Mouse (Mus musculus) hindbrain, embryonic 14.5 days (tissue): ENCODE results near the gene Mex3a. TPM values are rescaled to one million over a fixed set of nuclear protein-coding genes. Genes with fewer than 3 reads are reported as not detected.

Source experiments
- ATAC-seq: fragments of 200-750 bp; cut with Nextera tagmentation; 2 replicates; pipeline ENCODE4 v1.8.0; 2017; ENCODE audit warnings: moderate number of reproducible peaks, mild to moderate bottlenecking, moderate TSS enrichment, moderate library complexity; ENCODE audit not compliant: low FRiP score
- DNase-seq: peaks from one replicate; pipeline ENCODE4 v3.0.0-alpha.2; 2015; ENCODE audit warnings: low spot score
- H3K27ac ChIP-seq: fragments of 300-500 bp; sonication (generic); 2 replicates; pipeline ENCODE4 v1.5.1; 2014; ENCODE audit warnings: mild to moderate bottlenecking, moderate library complexity
- H3K27me3 ChIP-seq: fragments of 300-500 bp; sonication (generic); 2 replicates; pipeline ENCODE4 v1.6.1; 2014; ENCODE audit warnings: mild to moderate bottlenecking, low read length, mixed read lengths; ENCODE audit not compliant: control insufficient read depth, insufficient read depth
- H3K36me3 ChIP-seq: fragments of 300-500 bp; sonication (generic); replicated peaks from 2 replicates; pipeline ENCODE4 v1.6.1; 2014; ENCODE audit not compliant: control insufficient read depth, insufficient read depth
- H3K4me1 ChIP-seq: fragments of 300-500 bp; sonication (generic); replicated peaks from 2 replicates; pipeline ENCODE4 v1.6.1; 2014; ENCODE audit warnings: antibody characterized with exemption, low read length, mixed read lengths; ENCODE audit not compliant: control insufficient read depth, insufficient read depth
- H3K4me2 ChIP-seq: fragments of 300-500 bp; sonication (generic); replicated peaks from 2 replicates; pipeline ENCODE4 v1.6.1; 2014; ENCODE audit warnings: mild to moderate bottlenecking, moderate library complexity
- H3K4me3 ChIP-seq: fragments of 300-500 bp; sonication (generic); replicated peaks from 2 replicates; pipeline ENCODE4 v1.5.1; 2014; ENCODE audit warnings: mild to moderate bottlenecking, low read length
- H3K9ac ChIP-seq: fragments of 300-500 bp; sonication (generic); 2 replicates; pipeline ENCODE4 v1.6.1; 2014
- H3K9me3 ChIP-seq: fragments of 300-500 bp; sonication (generic); 2 replicates; pipeline ENCODE4 v1.6.1; 2016; ENCODE audit warnings: low read length; ENCODE audit not compliant: control insufficient read depth
- WGBS: fragments of 180-500 bp; shearing (Covaris S2); extraction: QIAGEN DNeasy Blood & Tissue Kit; methylation state at CpG from one replicate; pipeline ENCODE4 v1.1.7; 2014; 5-methylcytosine and 5-hydroxymethylcytosine counted together
- polyA plus RNA-seq: library from polyadenylated mRNA; unstranded; fragments of >200 nt; fragmentation: Nextera tagmentation; extraction: Ambion mirVana; gene quantifications from 2 replicates; pipeline ENCODE4 v1.2.1, GENCODE M21; 2014

Mex3a gene
- polyA plus RNA-seq, 1 experiment from 2014 or later, result 31.0 TPM

DNA sequence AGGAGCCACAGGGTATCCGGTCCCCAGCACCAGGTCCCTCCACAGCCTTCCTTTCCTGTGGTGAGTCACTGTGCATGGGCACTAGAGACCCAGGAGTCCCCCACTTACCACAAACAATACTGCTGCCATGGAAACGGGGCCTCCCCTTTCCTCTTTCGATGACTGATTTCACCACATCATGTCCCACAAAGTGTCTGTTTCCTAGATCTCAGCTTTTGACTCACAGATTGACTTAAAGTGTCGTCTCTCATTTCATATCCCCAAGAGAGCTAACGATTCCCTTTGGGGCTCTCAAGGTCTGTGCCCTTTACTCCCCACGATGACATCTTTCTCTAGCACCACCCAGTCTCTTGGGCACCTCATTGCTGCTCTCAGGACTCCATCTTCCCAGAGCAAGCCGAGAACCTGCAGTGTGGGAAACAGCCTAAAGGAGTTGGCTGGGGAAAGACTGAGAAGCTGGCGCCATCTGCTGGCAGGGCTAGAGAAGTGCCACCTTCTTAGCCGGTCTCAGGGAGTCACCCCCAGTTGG is 10.3 kb upstream of the Mex3a start:
- Histone ChIP-seq H3K4me2 (no peak overlapping the region), H3K9me3 (no peaks in the 10 kb centered on the region), H3K9ac (no peak overlapping the region), H3K36me3 (peaks cover 13% of the 10 kb centered on the region; the same call in 1 of the 2 replicates), H3K27me3 (no peaks in the 10 kb centered on the region), H3K4me1 (peaks cover under 1% of the 10 kb centered on the region; the same call in 1 of the 2 replicates), H3K27ac (no peak overlapping the region), H3K4me3 (no peak overlapping the region)
- ATAC-seq (no peak), DNase-seq (peak; percentile 72)
- WGBS, result 36% methylated on average over 9 of the region's 9 CpGs

DNA sequence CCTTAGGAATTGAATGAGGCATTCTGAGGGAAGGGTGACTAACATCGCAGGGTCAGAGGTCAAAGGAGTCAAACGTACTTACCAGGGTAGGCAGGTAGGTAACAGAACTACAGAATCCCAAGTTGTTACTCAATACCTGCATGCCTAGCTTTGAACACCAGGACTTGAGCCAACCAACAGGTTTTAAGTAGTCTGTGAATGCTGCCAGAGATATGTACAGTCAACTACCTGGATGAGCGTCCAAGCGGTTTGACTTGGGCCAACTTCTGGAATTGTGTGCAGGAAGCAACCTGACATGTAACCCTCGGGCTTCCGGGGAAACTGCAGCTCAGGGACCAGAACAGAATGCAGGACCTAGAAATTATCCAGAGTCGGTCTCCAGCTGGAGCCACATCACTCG is 9.2 kb upstream of the Mex3a start:
- DNase-seq (no peak), ATAC-seq (no peak)
- H3K27ac ChIP-seq, result no peak overlapping the region
- H3K4me3 ChIP-seq, result no peak overlapping the region
- H3K9ac ChIP-seq, result no peak overlapping the region
- no peaks in the 10 kb centered on the region for H3K27me3 ChIP-seq
- peaks cover 13% of the 10 kb centered on the region; the same call in 1 of the 2 replicates for H3K36me3 ChIP-seq
- H3K9me3 ChIP-seq, result no peaks in the 10 kb centered on the region
- peaks cover 12% of the 10 kb centered on the region for H3K4me1 ChIP-seq
- H3K4me2 ChIP-seq, result no peak overlapping the region
- 91% methylated on average over 8 of the region's 8 CpGs for WGBS

DNA sequence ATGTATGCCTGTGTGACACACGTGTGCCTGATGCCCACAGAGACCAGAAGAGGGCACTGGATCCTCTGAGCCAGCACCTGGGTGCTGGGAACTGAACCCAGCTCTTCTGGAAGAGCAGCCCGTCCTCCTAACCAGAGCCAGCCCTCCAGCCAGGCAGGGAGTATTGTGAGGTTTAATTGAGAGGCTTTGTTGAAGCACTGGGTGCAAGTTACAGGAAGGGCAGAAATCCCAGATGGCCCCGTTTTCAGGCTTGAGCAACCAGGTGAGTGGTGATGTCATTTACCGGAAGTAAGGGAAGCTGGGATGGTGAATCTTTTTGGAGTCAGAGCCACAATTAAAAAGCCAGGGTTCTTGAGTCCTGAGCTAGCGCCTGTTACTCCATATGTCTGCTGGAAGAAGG is 7.2 kb upstream of the Mex3a start:
- DNase-seq (no peak), ATAC-seq (no peak)
- WGBS, result 86% methylated on average over 5 of the region's 5 CpGs
- H3K4me2 ChIP-seq, result no peak overlapping the region
- H3K36me3 ChIP-seq, result peaks cover 13% of the 10 kb centered on the region; the same call in 1 of the 2 replicates
- H3K4me3 ChIP-seq, result no peak overlapping the region
- no peak overlapping the region for H3K9ac ChIP-seq
- H3K27me3 ChIP-seq, result no peaks in the 10 kb centered on the region
- no peaks in the 10 kb centered on the region for H3K9me3 ChIP-seq
- no peak overlapping the region for H3K27ac ChIP-seq
- H3K4me1 ChIP-seq, result peaks cover 32% of the 10 kb centered on the region

DNA sequence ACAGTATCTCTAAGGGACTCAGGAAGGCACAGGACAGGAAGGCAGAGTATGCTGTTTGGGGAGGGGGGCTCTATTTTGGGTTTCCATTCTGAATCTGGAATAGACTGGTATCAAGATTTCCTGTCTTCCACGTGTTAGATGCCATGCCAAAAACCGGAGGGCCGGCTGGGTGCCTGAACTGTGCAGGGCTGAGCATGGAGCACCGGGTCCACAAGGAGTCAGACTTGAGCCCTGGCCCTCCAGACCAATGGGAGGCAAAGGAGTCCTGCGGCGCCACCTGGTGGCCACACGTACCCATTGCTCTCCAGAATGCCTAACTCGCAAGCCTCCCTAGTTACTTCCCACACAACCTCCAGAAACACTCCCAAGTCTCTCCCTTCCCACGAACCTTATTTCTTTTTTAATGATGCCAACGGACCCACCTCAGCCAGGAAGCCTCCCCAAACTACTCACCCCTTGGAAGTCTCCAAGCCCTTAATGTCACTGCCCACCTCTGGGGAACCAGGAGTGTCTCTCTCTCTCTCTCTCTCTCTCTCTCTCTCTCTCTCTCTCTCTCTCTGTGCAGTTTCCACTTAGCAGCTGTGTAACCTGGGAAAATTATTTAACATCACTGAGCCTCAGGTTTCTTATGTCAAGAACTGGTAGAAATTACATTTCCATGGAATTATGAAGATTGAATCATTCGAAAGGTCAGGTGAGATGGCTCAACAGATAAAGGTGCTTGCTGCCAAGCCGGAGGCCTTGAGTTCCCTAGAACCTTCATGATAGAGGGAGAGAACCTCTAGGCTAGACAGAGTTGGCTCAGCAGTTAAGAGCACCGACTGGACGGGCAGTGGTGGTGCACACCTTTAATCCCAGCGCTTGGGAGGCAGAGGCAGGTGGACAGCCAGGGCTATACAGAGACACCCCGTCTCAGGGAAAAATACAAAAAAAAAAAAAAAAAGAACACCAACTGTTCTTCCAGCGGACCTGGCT is 5.8 kb upstream of the Mex3a start:
- 0 out of 2 replicates have a peak overlapping the region, but pooled peaks have one; percentile 12 for H3K9ac ChIP-seq
- H3K4me1 ChIP-seq, result peaks cover 40% of the 10 kb centered on the region
- peak; percentile 90 for DNase-seq
- no peak overlapping the region for H3K4me3 ChIP-seq
- H3K27ac ChIP-seq, result no peak overlapping the region
- peak; percentile 75 for ATAC-seq
- no peaks in the 10 kb centered on the region for H3K9me3 ChIP-seq
- H3K36me3 ChIP-seq, result peaks cover 13% of the 10 kb centered on the region; the same call in 1 of the 2 replicates
- H3K4me2 ChIP-seq, result peak overlapping the region; percentile 40
- H3K27me3 ChIP-seq, result no peaks in the 10 kb centered on the region
- WGBS, result 32% methylated on average over 17 of the region's 17 CpGs

DNA sequence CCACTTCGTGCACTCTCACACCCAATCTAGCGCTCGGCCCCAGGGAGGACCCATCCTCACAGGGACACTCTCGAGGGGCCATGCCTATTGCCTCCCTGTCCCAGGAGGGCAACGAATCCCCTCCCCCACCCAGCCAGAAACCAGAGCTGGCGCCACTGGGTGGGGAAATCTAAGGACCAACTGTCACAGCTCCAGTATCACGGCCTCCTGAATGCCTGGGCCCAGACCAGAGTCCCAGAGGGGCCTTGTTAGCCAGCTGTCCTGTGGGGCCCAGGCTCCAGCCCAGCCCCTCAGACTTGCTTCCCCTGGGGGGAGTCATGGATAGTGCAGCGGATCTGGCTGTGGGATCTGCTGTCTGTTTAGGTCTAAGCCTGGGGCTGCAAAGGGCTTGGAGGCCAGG is 4.6 kb upstream of the Mex3a start:
- H3K9ac ChIP-seq, result peak overlapping the region; percentile 52
- 25% methylated on average over 8 of the region's 8 CpGs for WGBS
- ATAC-seq (no peak), DNase-seq (no peak)
- H3K36me3 ChIP-seq, result peaks cover 13% of the 10 kb centered on the region; the same call in 1 of the 2 replicates
- no peaks in the 10 kb centered on the region for H3K9me3 ChIP-seq
- peak overlapping the region; percentile 3; the same call in 1 of the 2 replicates for H3K4me3 ChIP-seq
- peaks cover 40% of the 10 kb centered on the region for H3K4me1 ChIP-seq
- peak overlapping the region; percentile 96 for H3K4me2 ChIP-seq
- no peaks in the 10 kb centered on the region for H3K27me3 ChIP-seq
- H3K27ac ChIP-seq, result no peak overlapping the region

DNA sequence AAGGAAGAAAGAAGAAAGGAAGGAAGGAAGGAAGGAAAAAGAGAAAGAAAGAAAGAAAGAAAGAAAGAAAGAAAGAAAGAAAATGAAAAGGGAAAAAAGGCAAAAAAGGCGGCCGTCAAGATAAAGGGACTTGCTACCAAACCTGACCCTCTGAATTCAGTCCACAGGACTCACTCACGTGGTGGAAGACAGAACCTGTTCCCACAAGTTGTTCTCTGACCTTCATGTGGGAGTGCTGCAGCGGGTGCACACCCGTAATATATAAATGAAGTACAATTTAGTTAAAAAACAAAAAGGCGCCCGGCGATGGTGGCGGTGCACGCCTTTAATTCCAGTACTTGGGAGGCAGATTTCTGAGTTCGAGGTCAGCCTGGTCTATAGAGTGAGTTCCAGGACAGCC is 3.5 kb upstream of the Mex3a start:
- H3K9me3 ChIP-seq, result no peaks in the 10 kb centered on the region
- no peak overlapping the region for H3K27ac ChIP-seq

DNA sequence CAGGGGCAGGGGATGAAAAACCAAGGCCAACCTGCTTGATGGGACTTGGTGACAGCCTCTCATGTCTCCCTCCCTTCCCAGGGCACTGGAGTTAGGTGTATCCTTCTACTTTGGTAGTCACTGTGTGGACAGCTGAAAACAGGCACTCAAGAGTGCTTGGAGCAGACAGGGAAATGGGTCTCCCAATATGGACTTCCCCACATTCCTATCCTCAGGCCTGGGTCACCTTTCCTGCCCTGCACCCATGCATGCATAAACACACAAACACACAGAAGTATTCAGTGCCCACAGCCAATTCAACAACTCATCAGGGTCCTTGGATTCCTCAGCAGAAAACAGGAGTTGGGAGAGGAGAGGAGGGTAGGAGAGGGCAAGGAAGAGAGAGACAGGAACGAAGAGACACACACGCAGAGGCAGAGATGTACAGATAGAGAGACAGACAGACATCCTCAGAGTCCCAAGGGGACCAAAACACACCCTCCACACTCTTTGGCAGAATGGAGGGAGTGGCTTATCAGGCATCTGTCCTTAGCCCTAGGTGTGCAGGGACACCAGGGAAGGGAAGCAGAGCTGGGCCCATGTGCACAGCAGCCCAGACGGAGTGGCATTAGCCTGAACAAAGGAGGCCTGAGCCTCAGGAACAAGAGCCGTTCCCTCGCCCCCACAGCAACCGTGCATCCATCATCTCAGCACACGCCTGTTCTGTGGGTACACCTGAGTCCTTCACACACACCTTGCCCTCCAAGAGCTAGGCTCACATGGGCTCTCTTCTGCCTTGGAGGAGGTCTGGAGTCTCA is 2.8 kb upstream of the Mex3a start:
- ATAC-seq, result no peak
- H3K27me3 ChIP-seq, result no peaks in the 10 kb centered on the region
- WGBS, result 24% methylated on average over 7 of the region's 7 CpGs
- peak overlapping the region; percentile 98 for H3K27ac ChIP-seq
- H3K4me2 ChIP-seq, result peak overlapping the region; percentile 96
- peaks cover 43% of the 10 kb centered on the region for H3K4me1 ChIP-seq
- H3K4me3 ChIP-seq, result peak overlapping the region; percentile 93
- DNase-seq, result no peak
- no peaks in the 10 kb centered on the region for H3K9me3 ChIP-seq
- peak overlapping the region; percentile 100 for H3K9ac ChIP-seq
- H3K36me3 ChIP-seq, result peaks cover 7% of the 10 kb centered on the region; the same call in 1 of the 2 replicates

More for the DNA sequence above, 3.5 kb upstream of the Mex3a start:
- H3K4me2 ChIP-seq, result peak overlapping the region; percentile 96
- H3K4me3 ChIP-seq, result no peak overlapping the region
- ATAC-seq (no peak), DNase-seq (no peak)
- peaks cover 8% of the 10 kb centered on the region; the same call in 1 of the 2 replicates for H3K36me3 ChIP-seq
- H3K4me1 ChIP-seq, result peaks cover 40% of the 10 kb centered on the region
- H3K9ac ChIP-seq, result no peak overlapping the region
- 84% methylated on average over 11 of the region's 11 CpGs for WGBS
- no peaks in the 10 kb centered on the region for H3K27me3 ChIP-seq

DNA sequence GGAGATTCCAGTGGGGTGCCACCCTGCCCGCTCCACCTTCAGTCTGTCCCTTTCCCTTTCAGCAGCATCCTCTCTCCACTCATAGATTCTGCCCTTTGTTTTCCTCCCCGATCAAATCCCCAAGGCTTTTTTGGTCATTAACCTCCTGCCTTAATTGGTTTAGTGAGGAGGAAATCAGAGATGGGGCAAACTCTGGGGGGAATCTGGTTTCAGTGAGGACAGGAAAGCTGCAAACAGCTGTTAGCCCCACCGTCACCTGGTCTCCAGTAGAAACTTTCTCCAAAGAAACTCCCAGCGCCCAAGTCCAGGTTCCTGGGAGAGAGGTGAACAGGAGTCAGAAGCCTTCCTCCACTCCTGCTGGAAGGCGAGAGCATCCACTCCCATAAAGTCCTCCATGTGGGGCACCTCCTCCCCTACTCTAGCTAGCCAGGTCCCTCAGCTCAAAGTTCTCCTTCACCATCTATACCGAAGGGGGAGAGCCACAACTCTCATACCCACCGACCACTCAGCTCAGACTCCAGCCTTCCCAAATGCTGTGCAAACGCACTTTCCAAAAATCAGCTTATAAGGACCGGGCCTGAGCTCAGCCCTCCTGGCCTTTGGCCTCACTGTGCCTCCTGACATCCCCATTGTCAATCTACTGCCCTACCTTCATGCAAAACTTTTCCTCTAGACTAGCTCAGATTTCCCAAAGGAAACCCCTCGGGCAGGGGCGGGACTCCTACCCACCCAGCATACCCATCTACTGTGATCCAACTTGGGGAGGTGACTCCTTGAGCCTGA is 1.9 kb upstream of the Mex3a start:
- H3K36me3 ChIP-seq, result peaks cover 5% of the 10 kb centered on the region; the same call in 1 of the 2 replicates
- H3K4me1 ChIP-seq, result peaks cover 52% of the 10 kb centered on the region
- ATAC-seq, result no peak
- WGBS, result 3% methylated on average over 11 of the region's 11 CpGs
- peak overlapping the region; percentile 100 for H3K9ac ChIP-seq
- peak overlapping the region; percentile 96 for H3K4me2 ChIP-seq
- no peaks in the 10 kb centered on the region for H3K9me3 ChIP-seq
- DNase-seq, result no peak
- peak overlapping the region; percentile 93 for H3K4me3 ChIP-seq
- peak overlapping the region; percentile 98 for H3K27ac ChIP-seq
- no peaks in the 10 kb centered on the region for H3K27me3 ChIP-seq
